Mouse (Mus musculus) brain, adult 2 months (tissue): ENCODE measurements around the gene Yy1.
A peak's percentile ranks its signal among the peaks of the same experiment; 100 is the strongest.

Source experiments
- DNase-seq: peaks from one replicate; pipeline ENCODE4 v3.0.0; 2011; ENCODE audit warnings: low read depth, low spot score

Yy1 gene

DNA sequence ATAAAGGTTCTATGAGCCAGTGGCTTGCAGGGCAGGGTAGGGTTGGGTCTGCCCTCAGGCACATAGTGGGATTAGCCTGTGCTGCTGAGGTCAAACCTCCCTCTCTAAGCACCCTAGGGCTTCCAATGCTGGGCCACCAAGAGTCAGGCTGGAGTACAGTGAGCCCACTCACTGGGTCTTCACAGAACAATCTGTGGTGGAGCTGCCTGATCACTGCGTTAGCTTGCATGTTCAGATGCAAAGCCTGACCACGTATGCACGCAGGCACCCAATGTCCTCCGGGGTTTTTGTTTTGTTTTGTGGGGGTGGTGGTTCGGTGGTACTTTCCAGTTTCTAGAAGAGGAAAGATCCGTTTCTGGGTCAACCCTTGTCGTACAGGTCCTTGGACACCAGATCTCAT, 64.3 kb downstream of the Yy1 start:
- no peak for DNase-seq

DNA sequence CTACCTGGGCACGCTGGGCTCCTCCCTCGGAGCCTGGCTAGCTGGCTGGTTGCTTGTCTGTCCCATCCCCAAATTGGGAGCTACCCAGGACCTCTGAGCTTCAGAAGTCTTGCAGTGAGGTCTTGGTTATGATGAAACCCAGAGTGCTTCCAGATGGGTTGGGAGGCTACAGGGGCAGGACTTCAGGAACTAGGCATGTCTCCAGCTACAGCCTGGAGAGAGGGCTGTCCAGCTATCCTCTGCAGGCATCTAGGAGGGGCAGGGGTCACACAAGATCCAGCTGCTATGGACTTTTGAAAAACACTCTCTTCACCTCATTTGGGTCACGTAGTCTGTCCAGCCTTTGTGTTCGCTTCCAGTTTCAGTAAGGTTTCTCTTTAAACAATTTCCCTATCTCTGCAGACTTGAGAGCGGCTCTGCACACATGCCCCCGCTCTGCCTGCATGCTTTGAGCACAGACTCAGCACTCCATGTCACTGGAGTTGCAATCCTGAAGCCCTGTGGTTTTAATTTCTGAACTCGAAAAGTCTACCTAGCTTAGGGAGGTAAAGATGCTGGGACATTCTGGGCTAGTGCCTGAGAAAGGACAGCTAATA, 64.9 kb downstream of the Yy1 start:
- DNase-seq, result no peak

DNA sequence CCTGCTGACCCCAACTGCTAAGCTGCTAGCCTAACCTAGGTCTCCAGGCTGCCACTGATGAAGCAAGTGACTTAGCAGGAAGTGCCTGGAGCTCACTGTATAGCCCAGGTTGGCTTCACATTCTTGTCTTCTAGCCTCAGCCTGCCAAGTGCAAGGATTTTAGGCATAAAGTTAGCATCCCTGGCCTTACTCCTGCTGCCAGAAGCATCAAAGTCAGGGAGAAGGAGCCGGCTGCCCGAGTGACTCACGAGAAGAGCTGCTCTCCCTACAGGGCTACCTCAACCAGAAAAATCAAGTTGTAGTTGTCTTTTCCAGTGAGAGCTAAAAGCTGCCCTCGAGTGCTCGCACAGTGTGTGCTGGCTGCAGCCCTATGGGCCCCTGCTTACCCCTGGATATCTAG, 65.7 kb downstream of the Yy1 start:
- no peak for DNase-seq

DNA sequence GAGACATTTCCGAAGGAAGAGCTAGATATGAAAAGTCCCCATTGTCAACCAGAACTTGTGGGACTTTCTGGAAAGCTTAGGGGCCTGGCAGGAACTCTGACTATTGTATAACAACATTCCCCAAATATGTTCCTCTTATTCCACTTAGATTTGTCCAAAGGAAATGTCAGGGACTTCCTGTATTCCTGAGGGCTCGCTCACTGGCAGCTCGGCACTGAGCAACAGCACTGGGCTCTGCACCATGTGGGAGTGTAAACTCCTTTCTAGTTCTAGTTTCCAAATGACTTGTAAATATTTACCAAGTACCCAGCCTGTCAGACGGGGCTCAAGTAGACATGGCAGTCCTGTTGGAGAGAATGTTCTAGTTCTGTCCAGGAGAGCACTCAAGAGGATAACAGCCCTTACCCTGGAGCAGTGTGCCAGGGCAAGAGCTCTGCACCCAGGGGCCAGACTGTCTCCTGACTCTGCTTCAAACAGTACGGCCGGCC, 72.3 kb downstream of the Yy1 start:
- DNase-seq, result no peak

DNA sequence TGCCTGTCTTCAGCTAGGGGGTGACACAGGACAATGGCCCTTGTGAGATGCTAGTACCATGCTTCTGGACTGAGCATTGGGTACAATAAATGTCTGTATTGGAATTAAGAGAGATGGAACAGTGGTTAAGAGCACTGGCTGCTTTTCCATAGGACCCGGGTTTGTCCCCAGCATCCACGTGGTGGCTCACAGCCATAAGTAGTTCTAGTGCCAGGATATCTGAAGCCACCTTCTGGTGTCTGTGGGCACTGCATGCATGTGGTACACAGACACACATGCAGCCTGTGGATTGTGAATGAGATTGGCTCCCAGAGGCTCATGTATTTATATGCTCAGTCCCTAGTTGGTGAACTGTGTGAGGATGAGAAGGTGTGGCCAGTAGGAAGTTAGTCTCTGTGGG, 76.8 kb downstream of the Yy1 start:
- DNase-seq, result peak; percentile 24
